Mouse (Mus musculus) gastrocnemius, postnatal 10 days (tissue): Measurements from ENCODE around the gene Prkce. TPM values are rescaled to one million over a fixed set of nuclear protein-coding genes. Genes with fewer than 3 reads are reported as not detected.
A peak's percentile ranks its signal among the peaks of the same experiment; 100 is the strongest.

ENCODE experiments used
- DNase-seq: peaks from one replicate; pipeline ENCODE4 v3.0.0; 2021; ENCODE audit warnings: mixed read lengths
- total RNA-seq, 2 experiments: library from RNA; stranded (reverse); gene quantifications; 2 replicates each; pipeline ENCODE4 v1.2.3; 2021

Gene Prkce
- total RNA-seq, 2 experiments from 2014 or later, result 11.3 to 14.0 TPM

GRCm38 (mm10) chr17:86225488-86226186 lies 58.1 kb downstream of the Prkce start:
- DNase-seq, result no peak

DNA sequence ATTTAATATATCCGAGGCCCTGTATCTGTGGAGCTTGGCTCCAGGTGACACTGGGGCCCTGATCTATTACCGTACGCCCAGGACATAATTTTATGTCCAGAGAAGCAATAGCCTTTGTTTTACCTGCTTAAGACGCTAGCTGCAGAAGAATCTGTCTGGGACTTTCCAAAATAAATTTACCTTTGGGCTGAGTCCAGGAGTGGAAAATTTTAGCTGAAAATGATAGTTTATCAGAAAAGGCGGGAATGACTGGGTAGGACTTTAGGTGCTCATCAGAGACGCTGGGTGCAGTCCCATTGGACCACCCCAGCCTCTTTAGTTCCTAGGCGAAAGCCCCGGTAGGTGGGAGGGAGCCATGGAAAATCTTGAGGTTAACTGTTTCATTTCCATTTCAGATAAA lies 58.6 kb downstream of the Prkce start:
- DNase-seq, result no peak

DNA sequence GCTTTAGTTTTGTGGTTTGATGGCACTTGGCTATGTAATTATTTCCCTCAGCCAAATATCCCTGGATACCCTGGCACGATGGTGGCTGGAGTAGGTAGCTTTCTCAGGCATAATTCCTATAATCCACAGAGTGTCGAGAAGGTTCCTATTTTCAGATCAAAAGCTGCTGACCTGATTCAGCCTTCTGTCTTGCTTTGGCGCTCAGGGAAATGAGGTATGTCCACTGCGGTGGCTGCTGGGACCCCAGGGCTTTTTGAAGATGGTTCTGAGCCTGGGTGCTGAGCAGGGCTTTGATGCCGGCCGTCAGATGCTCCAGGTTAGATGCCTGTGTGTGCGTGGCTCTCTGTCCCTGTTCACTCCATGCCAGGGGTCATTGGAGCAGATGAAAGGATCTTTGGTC lies 59.0 kb downstream of the Prkce start:
- no peak for DNase-seq

- DNase-seq, result no peak
Observed at GRCm38 (mm10) chr17:86227389-86227788, 59.8 kb downstream of the Prkce start.

- no peak for DNase-seq
Observed at GRCm38 (mm10) chr17:86228850-86229249, 61.3 kb downstream of the Prkce start.

- DNase-seq, result no peak
Observed at GRCm38 (mm10) chr17:86230141-86230633, 62.6 kb downstream of the Prkce start.

GRCm38 (mm10) chr17:86231741-86232179 lies 64.2 kb downstream of the Prkce start:
- no peak for DNase-seq

DNA sequence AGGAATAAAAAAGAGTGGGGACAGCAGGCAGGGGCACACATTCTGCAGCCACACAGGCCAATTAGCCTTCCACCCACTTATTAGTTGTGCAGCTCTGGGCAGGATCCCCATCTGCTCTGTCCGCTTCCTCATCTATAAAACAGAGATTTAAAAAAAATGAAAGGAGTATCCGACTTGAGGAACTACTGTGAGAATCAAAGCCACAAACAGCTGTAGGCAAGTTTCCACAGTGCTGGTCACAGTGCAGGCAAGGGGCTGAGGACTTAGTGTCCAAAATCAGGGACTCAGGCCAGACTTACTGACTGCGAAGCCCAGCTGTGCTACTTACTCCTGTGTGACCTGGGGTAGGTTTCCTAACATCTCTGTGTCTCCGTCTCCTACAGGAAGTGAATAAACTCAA lies 64.7 kb downstream of the Prkce start:
- DNase-seq, result no peak

DNA sequence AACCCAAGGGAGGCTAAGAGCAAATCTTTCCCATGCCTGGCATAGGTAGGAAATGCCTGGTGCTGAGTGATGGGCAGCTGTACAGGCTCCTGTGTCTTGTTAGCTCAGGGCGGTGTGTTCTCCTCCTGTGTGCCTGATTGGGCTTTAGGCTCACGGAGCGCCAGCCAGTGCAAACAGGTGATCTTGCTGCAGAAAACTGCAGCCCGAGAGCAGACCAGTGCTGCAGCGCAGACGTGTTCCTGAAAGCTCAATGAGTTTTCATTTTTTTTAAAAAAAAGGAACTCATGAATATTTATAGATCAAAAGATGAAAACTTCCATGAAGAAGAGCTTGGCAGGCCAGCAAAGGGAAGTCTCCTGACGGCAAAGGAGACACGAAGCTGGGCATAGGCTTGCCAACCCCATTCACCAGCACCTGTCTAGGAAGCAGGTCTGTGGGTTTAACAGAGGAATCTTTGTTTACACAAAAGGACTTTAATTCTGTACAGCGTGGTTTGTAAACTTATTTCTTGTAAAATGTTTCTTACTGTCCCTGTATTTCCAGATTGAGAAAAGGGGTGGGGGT lies 67.1 kb downstream of the Prkce start:
- DNase-seq, result no peak

DNA sequence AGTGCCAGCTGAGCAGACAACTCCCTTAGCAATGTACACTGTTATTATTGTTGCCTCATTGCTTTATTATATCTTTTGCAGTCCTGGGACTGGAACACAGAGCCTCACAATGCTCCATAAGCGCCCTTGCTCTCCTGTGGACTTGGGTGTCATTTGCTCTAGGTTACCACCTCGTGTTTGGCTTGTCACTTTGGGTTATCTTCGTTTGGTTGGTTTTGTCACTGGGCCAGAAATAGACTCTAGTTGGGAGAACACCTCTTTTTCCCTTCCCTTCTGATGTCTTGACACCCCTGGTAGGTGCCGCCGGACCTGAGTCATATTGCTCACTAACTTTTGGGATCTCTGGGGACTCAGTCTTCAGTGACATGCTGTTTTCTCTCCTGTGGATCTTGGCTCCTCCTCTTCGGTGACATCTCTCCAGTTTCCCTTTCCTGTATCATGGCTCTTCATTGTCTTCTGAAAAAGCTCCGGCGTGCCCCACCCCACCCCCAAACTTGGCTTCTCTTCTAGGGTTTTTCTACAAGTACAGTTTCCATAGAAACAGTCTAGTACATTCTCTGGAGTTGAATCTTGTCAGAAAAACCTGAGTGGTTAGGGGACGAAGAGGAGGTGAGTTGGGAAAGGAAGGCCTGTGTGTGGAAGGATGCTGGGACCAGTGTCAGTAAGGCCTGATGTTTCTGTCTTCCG lies 68.6 kb downstream of the Prkce start:
- DNase-seq, result no peak

DNA sequence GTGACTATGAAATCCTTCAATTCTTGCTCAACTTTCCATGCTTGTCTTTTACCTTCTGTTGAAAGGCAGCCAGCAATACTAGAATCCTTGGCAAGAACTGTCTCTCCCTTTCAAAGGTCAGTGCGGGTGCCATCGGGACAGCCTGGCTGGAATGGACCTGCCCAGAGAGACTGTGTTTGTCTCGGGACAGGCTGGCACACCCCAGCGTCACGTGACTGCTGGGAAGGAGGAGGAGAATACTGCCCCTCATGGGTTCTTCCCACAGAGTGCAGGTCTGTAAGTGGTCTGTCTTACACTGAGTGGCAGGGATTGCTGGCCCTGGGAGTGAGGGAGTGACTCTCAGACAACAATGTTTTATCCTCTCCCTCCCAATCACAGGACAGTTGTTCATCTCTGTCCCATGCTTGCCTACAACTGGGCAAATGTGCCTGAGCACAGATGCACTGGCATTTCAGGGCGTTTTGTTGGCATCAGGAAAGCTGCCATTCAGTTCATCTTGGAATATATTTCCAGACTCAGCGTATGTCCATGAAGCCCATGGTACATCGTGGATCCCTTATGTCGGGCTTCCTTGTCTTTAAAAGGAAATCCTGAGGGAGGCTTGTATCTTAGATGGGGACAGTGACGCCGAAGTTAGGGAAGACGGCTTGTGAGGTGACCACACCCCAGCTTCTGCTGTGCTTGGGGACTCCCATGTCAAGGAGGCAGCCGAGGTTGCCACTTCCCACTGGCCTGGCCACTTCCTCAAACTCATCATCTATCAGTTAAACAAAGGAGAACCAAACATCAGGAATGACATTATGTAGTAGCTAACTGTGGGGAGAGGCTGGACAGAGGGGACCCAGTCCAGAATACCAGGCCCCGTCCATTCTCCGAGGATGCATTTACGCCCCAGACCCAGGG lies 69.5 kb downstream of the Prkce start:
- peak; percentile 52 for DNase-seq

DNA sequence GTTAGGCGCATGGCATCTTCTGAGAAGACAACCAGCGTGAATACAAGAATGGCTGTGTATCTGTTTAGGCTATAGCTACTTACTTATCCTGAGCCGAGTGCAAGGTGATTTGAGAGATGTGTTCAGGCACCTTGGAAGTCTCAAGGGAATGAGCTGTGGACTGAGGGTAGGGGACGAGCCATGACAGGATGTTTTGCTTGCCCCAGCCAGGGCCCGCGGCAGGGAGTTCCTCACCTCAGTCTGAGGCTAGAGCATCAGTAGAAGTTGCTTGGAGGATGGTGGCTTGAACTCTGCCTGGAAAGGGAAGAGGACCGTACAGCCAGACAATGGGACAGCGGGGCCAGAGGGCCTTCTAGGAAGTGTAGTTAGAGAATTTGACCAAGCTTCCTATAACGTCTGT lies 74.7 kb downstream of the Prkce start:
- no peak for DNase-seq

- DNase-seq, result no peak
Observed at GRCm38 (mm10) chr17:86243109-86243527, 75.5 kb downstream of the Prkce start.

- DNase-seq, result no peak
Observed at GRCm38 (mm10) chr17:86244397-86244796, 76.8 kb downstream of the Prkce start.

- no peak for DNase-seq
Observed at GRCm38 (mm10) chr17:86248832-86249231, 81.2 kb downstream of the Prkce start.

DNA sequence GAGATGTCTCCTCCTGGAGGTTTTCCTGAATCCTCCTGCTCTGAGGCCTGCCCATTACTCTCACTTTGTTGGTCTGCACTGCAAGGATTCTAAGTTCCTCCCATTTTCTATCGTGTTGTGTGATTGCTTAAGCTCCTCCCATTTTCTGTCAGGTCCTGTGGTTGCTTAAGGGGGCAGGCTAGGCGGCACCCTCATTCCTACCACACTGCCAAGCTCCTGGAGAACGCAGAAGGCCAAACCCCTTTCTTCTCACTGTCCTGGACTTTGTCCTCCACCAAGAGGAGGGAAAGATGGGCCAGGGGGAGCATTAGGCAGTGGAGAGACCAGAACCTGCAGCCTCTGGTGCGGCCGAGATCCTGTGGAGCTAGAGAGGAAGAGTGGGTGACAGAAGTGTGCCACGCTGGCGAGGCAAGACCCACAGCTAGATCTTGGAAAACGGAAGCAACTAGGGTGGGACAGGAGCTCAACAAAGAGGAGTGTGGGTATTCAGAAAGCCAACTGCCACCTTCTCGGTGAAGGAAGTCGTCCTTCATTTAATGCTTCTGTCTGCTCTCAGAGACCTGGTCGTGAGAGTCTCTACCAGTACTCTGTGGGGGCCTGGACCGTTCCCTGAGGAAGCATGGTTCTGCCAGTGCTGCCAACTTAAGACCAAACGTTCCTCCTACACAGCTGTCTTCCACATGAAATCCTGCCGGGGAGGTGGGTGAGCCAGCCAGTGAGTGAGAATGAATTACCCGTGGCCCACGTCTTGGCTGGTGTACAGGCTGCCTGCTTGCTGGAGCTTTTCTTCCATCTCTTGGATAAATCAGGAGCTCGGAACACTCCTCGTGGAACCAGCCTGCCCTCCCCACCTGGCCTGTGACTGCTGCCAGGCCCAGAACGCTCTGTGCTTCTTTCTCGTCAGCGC lies 82.2 kb downstream of the Prkce start:
- DNase-seq, result no peak

DNA sequence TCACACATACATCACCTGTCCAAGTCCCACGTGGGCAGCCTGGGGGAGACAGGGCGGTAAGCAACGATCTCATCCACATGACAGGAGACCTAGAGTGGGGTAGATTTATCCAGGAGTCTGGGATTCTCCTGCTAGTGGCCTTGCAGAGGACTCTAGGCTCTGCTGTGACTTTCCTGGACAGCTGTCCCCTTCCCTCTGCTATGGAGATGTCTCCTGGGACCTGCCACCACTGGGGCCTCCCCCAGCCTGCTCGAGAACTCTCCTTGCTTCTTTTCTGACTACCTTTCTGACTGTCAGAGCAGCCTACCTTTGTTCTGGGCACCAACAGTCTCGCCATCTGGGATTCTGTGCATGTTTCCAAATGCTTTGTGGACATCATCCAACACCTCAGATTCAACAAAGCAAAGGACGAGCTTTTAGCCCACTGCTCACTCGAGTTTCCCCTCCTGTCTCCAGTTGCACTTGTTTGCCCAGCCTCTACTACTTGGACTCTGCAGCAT lies 82.9 kb downstream of the Prkce start:
- no peak for DNase-seq

GRCm38 (mm10) chr17:86253884-86254283 lies 86.3 kb downstream of the Prkce start:
- DNase-seq, result no peak

GRCm38 (mm10) chr17:86254285-86254684 lies 86.7 kb downstream of the Prkce start:
- peak; percentile 84 for DNase-seq

- DNase-seq, result no peak
Observed at GRCm38 (mm10) chr17:86254978-86255377, 87.4 kb downstream of the Prkce start.

GRCm38 (mm10) chr17:86256730-86257131 lies 89.1 kb downstream of the Prkce start:
- no peak for DNase-seq
